Mouse (Mus musculus): Measurements from ENCODE around the gene Slc22a14.

DNA sequence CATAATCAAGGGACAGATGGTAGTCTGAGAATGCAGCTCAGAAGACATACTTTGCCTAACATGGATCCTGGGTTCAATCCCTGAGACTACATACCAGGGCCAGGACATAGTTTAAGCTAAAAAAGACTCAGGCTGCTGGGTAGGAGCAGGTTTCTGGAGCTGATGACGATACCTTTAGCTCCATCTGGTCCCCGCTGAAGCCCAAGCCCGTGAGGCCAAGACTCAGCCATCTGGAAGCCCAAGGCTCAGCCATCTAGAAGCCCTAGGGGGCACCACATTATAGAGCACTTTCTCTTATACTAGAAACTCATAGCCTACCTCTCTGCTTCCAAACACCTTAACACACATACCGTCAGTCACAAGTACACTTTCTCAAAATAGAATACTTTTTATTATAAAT lies 29.8 kb downstream of the Slc22a14 start:
- no peak for TF ChIP-seq CTCF (IDR thresholded peaks at IDR 0.05; ENCODE audit: borderline replicate concordance, extremely low read depth, insufficient read depth, insufficient read length)
- TF ChIP-seq POLR2A (IDR thresholded peaks at IDR 0.05; ENCODE audit: borderline replicate concordance, extremely low read depth, insufficient read depth, insufficient read length, poor library complexity, severe bottlenecking) = no peak

Data from brain, embryonic 14.5 days (tissue).